Mouse (Mus musculus): Measurements from ENCODE around the gene Aph1c. TPM values are rescaled to one million over a fixed set of nuclear protein-coding genes. Genes with fewer than 3 reads are reported as not detected.
A peak's percentile ranks its signal among the peaks of the same experiment; 100 is the strongest.
"Not testable (repeated sequence)": the region's sequence is repeated elsewhere in the genome, so short reads cannot be mapped to it uniquely, and the experiment has no call there.

The Aph1c gene
- polyA plus RNA-seq, 1 experiment = 5.8 TPM

GRCm38 (mm10) chr9:66825990-66826389 is 8.5 kb downstream of the Aph1c start:
- Histone ChIP-seq H3K27ac (ENCODE audit: control insufficient read depth, insufficient read depth, low read depth, low read length, poor library complexity) (no peak overlapping the region), H3K4me3 (replicated peaks; ENCODE audit: control insufficient read depth, low read depth, low read length) (no peak overlapping the region), H3K4me1 (ENCODE audit: control insufficient read depth, insufficient read depth, low read length) (peaks cover under 1% of the 10 kb centered on the region; the same call in 1 of the 2 replicates)
- no peak for TF ChIP-seq POLR2A (IDR thresholded peaks at IDR 0.05; ENCODE audit: borderline replicate concordance, control insufficient read depth, low read depth, low read length)
- TF ChIP-seq CTCF (IDR thresholded peaks at IDR 0.05; ENCODE audit: control insufficient read depth, insufficient read depth, low read length) = no peak
- 19% methylated on average over 1 of the region's 1 CpGs for WGBS

- not testable (repeated sequence) for H3K4me3 ChIP-seq (replicated peaks; ENCODE audit: control insufficient read depth, low read depth, low read length); H3K27ac ChIP-seq (ENCODE audit: control insufficient read depth, insufficient read depth, low read depth, low read length, poor library complexity); H3K4me1 ChIP-seq (ENCODE audit: control insufficient read depth, insufficient read depth, low read length)
- WGBS = 80% methylated on average over 2 of the region's 5 CpGs
These were observed 12.3 kb downstream of the Aph1c start for GRCm38 (mm10) chr9:66822255-66822654.

- 40% methylated on average over 5 of the region's 5 CpGs for WGBS
- Histone ChIP-seq H3K4me1 (ENCODE audit: control insufficient read depth, insufficient read depth, low read length) (no peaks in the 10 kb centered on the region), H3K4me3 (replicated peaks; ENCODE audit: control insufficient read depth, low read depth, low read length) (no peak overlapping the region), H3K27ac (ENCODE audit: control insufficient read depth, insufficient read depth, low read depth, low read length, poor library complexity) (no peak overlapping the region)
- no peak for TF ChIP-seq CTCF (IDR thresholded peaks at IDR 0.05; ENCODE audit: control insufficient read depth, insufficient read depth, low read length)
- TF ChIP-seq POLR2A (IDR thresholded peaks at IDR 0.05; ENCODE audit: borderline replicate concordance, control insufficient read depth, low read depth, low read length) = no peak
These were observed 13.5 kb downstream of the Aph1c start for GRCm38 (mm10) chr9:66820996-66821395.

GRCm38 (mm10) chr9:66813392-66813791 is 21.1 kb downstream of the Aph1c start:
- no peak for TF ChIP-seq CTCF (IDR thresholded peaks at IDR 0.05; ENCODE audit: control insufficient read depth, insufficient read depth, low read length)
- TF ChIP-seq POLR2A (IDR thresholded peaks at IDR 0.05; ENCODE audit: borderline replicate concordance, control insufficient read depth, low read depth, low read length) = no peak
- Histone ChIP-seq H3K4me1 (ENCODE audit: control insufficient read depth, insufficient read depth, low read length) (no peaks in the 10 kb centered on the region), H3K27ac (ENCODE audit: control insufficient read depth, insufficient read depth, low read depth, low read length, poor library complexity) (no peak overlapping the region), H3K4me3 (replicated peaks; ENCODE audit: control insufficient read depth, low read depth, low read length) (no peak overlapping the region)
- WGBS = 76% methylated on average over 2 of the region's 2 CpGs

GRCm38 (mm10) chr9:66805951-66806350 is 28.6 kb downstream of the Aph1c start:
- WGBS = 7% methylated on average over 32 of the region's 37 CpGs
- H3K4me1 ChIP-seq (ENCODE audit: control insufficient read depth, insufficient read depth, low read length); H3K27ac ChIP-seq (ENCODE audit: control insufficient read depth, insufficient read depth, low read depth, low read length, poor library complexity); H3K4me3 ChIP-seq (replicated peaks; ENCODE audit: control insufficient read depth, low read depth, low read length): not testable (repeated sequence)

- Histone ChIP-seq H3K4me3 (replicated peaks; ENCODE audit: control insufficient read depth, low read depth, low read length) (no peak overlapping the region), H3K27ac (ENCODE audit: control insufficient read depth, insufficient read depth, low read depth, low read length, poor library complexity) (no peak overlapping the region), H3K4me1 (ENCODE audit: control insufficient read depth, insufficient read depth, low read length) (no peaks in the 10 kb centered on the region; the same call in 1 of the 2 replicates)
- WGBS = 50% methylated on average over 12 of the region's 12 CpGs
- TF ChIP-seq CTCF (IDR thresholded peaks at IDR 0.05; ENCODE audit: control insufficient read depth, insufficient read depth, low read length) (no peak), POLR2A (IDR thresholded peaks at IDR 0.05; ENCODE audit: borderline replicate concordance, control insufficient read depth, low read depth, low read length) (no peak)
These were observed 32.6 kb downstream of the Aph1c start for GRCm38 (mm10) chr9:66801947-66802346.

- H3K4me3 ChIP-seq (replicated peaks; ENCODE audit: control insufficient read depth, low read depth, low read length) = peak within 1 kb of the TSS; percentile 95
- peak within 1 kb of the TSS; percentile 95 for H3K27ac ChIP-seq (ENCODE audit: control insufficient read depth, insufficient read depth, low read depth, low read length, poor library complexity)
- no peak for TF ChIP-seq CTCF (IDR thresholded peaks at IDR 0.05; ENCODE audit: control insufficient read depth, insufficient read depth, low read length)
- no peak for TF ChIP-seq POLR2A (IDR thresholded peaks at IDR 0.05; ENCODE audit: borderline replicate concordance, control insufficient read depth, low read depth, low read length)
- no peaks in the 10 kb centered on the region; the same call in 1 of the 2 replicates for H3K4me1 ChIP-seq (ENCODE audit: control insufficient read depth, insufficient read depth, low read length)
- 81% methylated on average over 5 of the region's 5 CpGs for WGBS
These were observed 37.8 kb downstream of the Aph1c start, which contains the start of gene Gm10647 for GRCm38 (mm10) chr9:66796739-66797138. TSS of gene Gm10647 (plus strand) at chr9:66797039.

GRCm38 (mm10) chr9:66795464-66796324 is 38.8 kb downstream of the Aph1c start, which contains the start of gene Aph1b:
TSS of gene Aph1b (minus strand) at chr9:66795490.
- H3K27ac ChIP-seq (ENCODE audit: control insufficient read depth, insufficient read depth, low read depth, low read length, poor library complexity) = peak within 1 kb of the TSS; percentile 95
- WGBS = under 1% methylated on average over 42 of the region's 42 CpGs
- TF ChIP-seq CTCF (IDR thresholded peaks at IDR 0.05; ENCODE audit: control insufficient read depth, insufficient read depth, low read length) (no peak), POLR2A (IDR thresholded peaks at IDR 0.05; ENCODE audit: borderline replicate concordance, control insufficient read depth, low read depth, low read length) (peak; percentile 26; the same call in 1 of the 2 replicates)

More at GRCm38 (mm10) chr9:66795464-66796324, 38.8 kb downstream of the Aph1c start, which contains the start of gene Aph1b:
- H3K4me1 ChIP-seq (ENCODE audit: control insufficient read depth, insufficient read depth, low read length) = no peaks in the 10 kb centered on the region; the same call in 1 of the 2 replicates
- peak within 1 kb of the TSS; percentile 95 for H3K4me3 ChIP-seq (replicated peaks; ENCODE audit: control insufficient read depth, low read depth, low read length)

Data from bone marrow, adult 2 months (tissue).